Mouse (Mus musculus): ENCODE data around the gene Ptprq. TPM values are rescaled to one million over a fixed set of nuclear protein-coding genes. Genes with fewer than 3 reads are reported as not detected.

Gene Ptprq
- polyA plus RNA-seq, 2 experiments: 0.23 to 0.62 TPM

DNA sequence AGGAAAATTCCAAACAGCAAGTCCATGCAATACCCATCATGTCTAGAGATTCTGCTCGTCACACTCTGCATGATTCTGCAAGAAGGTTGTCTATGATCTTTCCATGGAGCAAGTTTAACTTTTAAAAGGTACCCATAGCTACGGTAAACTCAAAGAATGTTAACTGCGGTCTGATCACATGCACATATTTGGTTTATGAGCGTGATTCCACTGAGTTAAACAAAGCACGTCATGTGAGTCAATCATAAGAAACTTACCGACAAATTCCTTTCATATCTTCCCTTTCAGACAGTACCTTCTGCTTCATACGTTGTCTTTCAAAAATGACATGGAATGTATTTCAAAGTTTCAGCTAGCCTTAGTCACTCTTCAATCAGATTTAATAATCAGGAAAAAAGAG lies 217.7 kb downstream of the Ptprq start:
- no peak overlapping the region for H3K4me2 ChIP-seq (replicated peaks; ENCODE audit: low read depth, low read length, severe bottlenecking)
- DNase-seq (ENCODE audit: low spot score) (no peak), ATAC-seq (ENCODE audit: low FRiP score, low read depth) (no peak)
- H3K9ac ChIP-seq (ENCODE audit: low read depth, low read length, severe bottlenecking): no peak overlapping the region
- H3K27ac ChIP-seq (replicated peaks; ENCODE audit: low read depth, low read length): no peak overlapping the region
- H3K4me1 ChIP-seq (ENCODE audit: control insufficient read depth, insufficient read depth, low read length): no peaks in the 10 kb centered on the region
- H3K4me3 ChIP-seq (replicated peaks; ENCODE audit: low read length): no peak overlapping the region
- no peaks in the 10 kb centered on the region for H3K36me3 ChIP-seq (ENCODE audit: control insufficient read depth, insufficient read depth, low read length)
- WGBS: 84% methylated on average over 7 of the region's 7 CpGs
- H3K9me3 ChIP-seq (ENCODE audit: control insufficient read depth, low read length): no peaks in the 10 kb centered on the region
- H3K27me3 ChIP-seq (ENCODE audit: control insufficient read depth, insufficient read depth, low read length): no peaks in the 10 kb centered on the region
- TF ChIP-seq POLR2A (IDR thresholded peaks at IDR 0.05; ENCODE audit: borderline replicate concordance, extremely low read depth, insufficient read depth, insufficient read length): no peak

GRCm38 (mm10) chr10:107499656-107500055 lies 220.2 kb downstream of the Ptprq start:
- 86% methylated on average over 7 of the region's 7 CpGs for WGBS
- no peak overlapping the region for H3K27ac ChIP-seq (replicated peaks; ENCODE audit: low read depth, low read length)
- no peaks in the 10 kb centered on the region for H3K36me3 ChIP-seq (ENCODE audit: control insufficient read depth, insufficient read depth, low read length)
- H3K27me3 ChIP-seq (ENCODE audit: control insufficient read depth, insufficient read depth, low read length): no peaks in the 10 kb centered on the region
- no peak for ATAC-seq (ENCODE audit: low FRiP score, low read depth)
- no peaks in the 10 kb centered on the region for H3K9me3 ChIP-seq (ENCODE audit: control insufficient read depth, low read length)
- DNase-seq (ENCODE audit: low spot score): no peak
- H3K9ac ChIP-seq (ENCODE audit: low read depth, low read length, severe bottlenecking): no peak overlapping the region
- no peaks in the 10 kb centered on the region for H3K4me1 ChIP-seq (ENCODE audit: control insufficient read depth, insufficient read depth, low read length)
- no peak overlapping the region for H3K4me2 ChIP-seq (replicated peaks; ENCODE audit: low read depth, low read length, severe bottlenecking)
- TF ChIP-seq POLR2A (IDR thresholded peaks at IDR 0.05; ENCODE audit: borderline replicate concordance, extremely low read depth, insufficient read depth, insufficient read length): no peak
- no peak overlapping the region for H3K4me3 ChIP-seq (replicated peaks; ENCODE audit: low read length)

DNA sequence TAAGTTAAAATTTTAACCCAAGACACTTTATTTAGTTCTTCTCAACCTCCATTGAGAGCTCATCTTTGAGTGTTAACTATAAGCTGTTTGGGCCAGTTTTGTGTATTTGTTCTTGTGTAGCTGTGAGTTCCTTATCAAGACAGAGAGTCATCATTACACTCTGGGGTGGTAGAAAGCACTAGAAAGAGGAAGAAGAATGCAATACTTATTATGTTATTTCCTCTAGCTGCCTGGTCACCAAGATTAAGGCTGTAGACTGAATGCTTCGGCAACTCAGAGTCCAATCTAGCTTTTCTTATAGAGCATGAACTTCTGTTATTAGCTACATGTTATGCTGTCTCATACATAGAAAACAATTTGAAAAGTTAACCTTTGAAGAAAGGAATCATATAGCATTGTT lies 223.4 kb downstream of the Ptprq start:
- Histone ChIP-seq H3K4me1 (ENCODE audit: control insufficient read depth, insufficient read depth, low read length) (peaks cover 7% of the 10 kb centered on the region; the same call in 1 of the 2 replicates), H3K9me3 (ENCODE audit: control insufficient read depth, low read length) (no peaks in the 10 kb centered on the region), H3K4me3 (replicated peaks; ENCODE audit: low read length) (no peak overlapping the region), H3K36me3 (ENCODE audit: control insufficient read depth, insufficient read depth, low read length) (no peaks in the 10 kb centered on the region), H3K27me3 (ENCODE audit: control insufficient read depth, insufficient read depth, low read length) (no peaks in the 10 kb centered on the region), H3K4me2 (replicated peaks; ENCODE audit: low read depth, low read length, severe bottlenecking) (no peak overlapping the region), H3K9ac (ENCODE audit: low read depth, low read length, severe bottlenecking) (no peak overlapping the region), H3K27ac (replicated peaks; ENCODE audit: low read depth, low read length) (no peak overlapping the region)
- ATAC-seq (ENCODE audit: low FRiP score, low read depth): no peak
- no peak for TF ChIP-seq POLR2A (IDR thresholded peaks at IDR 0.05; ENCODE audit: borderline replicate concordance, extremely low read depth, insufficient read depth, insufficient read length)
- WGBS: 96% methylated on average over 1 of the region's 1 CpGs
- DNase-seq (ENCODE audit: low spot score): no peak

- DNase-seq (ENCODE audit: low spot score) (no peak), ATAC-seq (ENCODE audit: low FRiP score, low read depth) (no peak)
- H3K9me3 ChIP-seq (ENCODE audit: control insufficient read depth, low read length): no peaks in the 10 kb centered on the region
- no peaks in the 10 kb centered on the region for H3K27me3 ChIP-seq (ENCODE audit: control insufficient read depth, insufficient read depth, low read length)
- H3K9ac ChIP-seq (ENCODE audit: low read depth, low read length, severe bottlenecking): no peak within 1 kb of the TSS
- 83% methylated on average over 6 of the region's 6 CpGs for WGBS
- no peak within 1 kb of the TSS for H3K27ac ChIP-seq (replicated peaks; ENCODE audit: low read depth, low read length)
- no peak for TF ChIP-seq POLR2A (IDR thresholded peaks at IDR 0.05; ENCODE audit: borderline replicate concordance, extremely low read depth, insufficient read depth, insufficient read length)
- H3K36me3 ChIP-seq (ENCODE audit: control insufficient read depth, insufficient read depth, low read length): no peaks in the 10 kb centered on the region
- peak within 1 kb of the TSS; percentile 47 for H3K4me2 ChIP-seq (replicated peaks; ENCODE audit: low read depth, low read length, severe bottlenecking)
- peaks cover 7% of the 10 kb centered on the region; the same call in 1 of the 2 replicates for H3K4me1 ChIP-seq (ENCODE audit: control insufficient read depth, insufficient read depth, low read length)
- H3K4me3 ChIP-seq (replicated peaks; ENCODE audit: low read length): peak within 1 kb of the TSS; percentile 31; the same call in 1 of the 2 replicates
Observed at GRCm38 (mm10) chr10:107494568-107494967, 225.3 kb downstream of the Ptprq start, which contains the start of gene Myf6. TSS of gene Myf6 (minus strand) at chr10:107494737.

DNA sequence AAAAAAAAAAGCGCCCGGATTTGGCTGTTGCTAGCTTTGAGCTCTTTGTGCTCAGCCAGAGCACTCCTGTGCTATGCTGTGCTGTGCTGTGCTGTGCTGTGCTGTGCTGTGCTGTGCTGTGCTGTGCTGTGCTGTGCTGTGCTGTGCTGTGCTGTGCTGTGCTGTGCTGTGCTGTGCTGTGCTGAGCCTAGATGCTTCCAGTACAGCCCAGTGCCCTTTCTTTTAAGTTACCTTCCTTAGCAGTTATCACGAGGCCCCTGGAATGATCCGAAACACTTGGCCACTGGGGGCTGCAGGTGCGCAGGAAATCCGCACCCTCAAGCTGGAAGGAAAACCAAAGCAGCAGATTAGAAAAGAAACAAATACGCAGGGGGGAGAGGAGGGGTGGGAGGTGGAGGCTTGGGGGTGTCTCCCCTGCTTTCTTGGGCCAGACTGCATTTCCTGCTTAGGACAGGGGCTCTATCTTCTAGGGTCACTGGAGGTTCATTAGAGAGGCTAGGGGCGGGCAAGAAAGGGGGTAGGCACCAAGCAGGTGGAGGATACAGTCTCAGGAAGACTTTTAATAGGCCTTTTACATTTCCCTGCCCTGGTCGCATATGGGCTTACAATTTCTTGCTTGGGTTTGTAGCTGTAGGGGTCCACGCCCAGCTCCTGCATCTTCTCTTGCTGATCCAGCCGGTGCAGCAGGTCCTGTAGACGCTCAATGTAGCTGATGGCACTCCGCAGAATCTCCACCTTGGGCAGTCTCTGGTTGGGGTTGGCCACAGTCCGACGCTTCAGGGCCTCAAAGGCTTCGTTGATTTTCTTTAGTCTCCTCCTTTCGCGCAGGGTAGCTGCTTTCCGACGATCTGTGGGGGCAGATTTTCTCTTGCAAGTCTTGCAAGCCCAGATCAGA lies 226.0 kb downstream of the Ptprq start:
- Histone ChIP-seq H3K36me3 (ENCODE audit: control insufficient read depth, insufficient read depth, low read length) (no peaks in the 10 kb centered on the region), H3K27ac (replicated peaks; ENCODE audit: low read depth, low read length) (no peak overlapping the region), H3K9me3 (ENCODE audit: control insufficient read depth, low read length) (no peaks in the 10 kb centered on the region), H3K4me2 (replicated peaks; ENCODE audit: low read depth, low read length, severe bottlenecking) (peak overlapping the region; percentile 47), H3K27me3 (ENCODE audit: control insufficient read depth, insufficient read depth, low read length) (no peaks in the 10 kb centered on the region), H3K4me1 (ENCODE audit: control insufficient read depth, insufficient read depth, low read length) (peaks cover 7% of the 10 kb centered on the region; the same call in 1 of the 2 replicates), H3K4me3 (replicated peaks; ENCODE audit: low read length) (peak overlapping the region; percentile 31), H3K9ac (ENCODE audit: low read depth, low read length, severe bottlenecking) (peak overlapping the region; percentile 40; the same call in 1 of the 2 replicates)
- no peak for DNase-seq (ENCODE audit: low spot score)
- peak; percentile 39; the same call in 1 of the 2 replicates for ATAC-seq (ENCODE audit: low FRiP score, low read depth)
- no peak for TF ChIP-seq POLR2A (IDR thresholded peaks at IDR 0.05; ENCODE audit: borderline replicate concordance, extremely low read depth, insufficient read depth, insufficient read length)
- WGBS: 35% methylated on average over 20 of the region's 20 CpGs
